Mouse (Mus musculus): Measurements from ENCODE around the gene Adar.

GRCm38 (mm10) chr3:89788680-89789352 lies 74.0 kb downstream of the Adar start:
- TF ChIP-seq GATA1 (IDR thresholded peaks at IDR 0.05; ENCODE audit: borderline replicate concordance, low read length) (no peak), FLI1 (IDR thresholded peaks at IDR 0.05; ENCODE audit: low read length) (no peak)

Data from megakaryocyte, embryonic 14.5 days (primary cell).